Mouse (Mus musculus) adrenal gland, adult 18-20 months (tissue): ENCODE measurements around the gene Oas1e. TPM values are rescaled to one million over a fixed set of nuclear protein-coding genes. Genes with fewer than 3 reads are reported as not detected.
A peak's percentile ranks its signal among the peaks of the same experiment; 100 is the strongest.

ENCODE experiments used
- DNase-seq, 2 experiments: peaks; one replicate each; pipeline ENCODE4 v3.0.0; 2021 to 2022; ENCODE audit warnings: low spot score in 2 of 2
- total RNA-seq, 2 experiments: library from RNA; stranded (reverse); gene quantifications; 1 replicate in 1 of 2; 2 replicates in 1 of 2; pipeline ENCODE4 v1.2.3; 2021

Gene Oas1e
- total RNA-seq, 2 experiments from 2014 or later: not detected

DNA sequence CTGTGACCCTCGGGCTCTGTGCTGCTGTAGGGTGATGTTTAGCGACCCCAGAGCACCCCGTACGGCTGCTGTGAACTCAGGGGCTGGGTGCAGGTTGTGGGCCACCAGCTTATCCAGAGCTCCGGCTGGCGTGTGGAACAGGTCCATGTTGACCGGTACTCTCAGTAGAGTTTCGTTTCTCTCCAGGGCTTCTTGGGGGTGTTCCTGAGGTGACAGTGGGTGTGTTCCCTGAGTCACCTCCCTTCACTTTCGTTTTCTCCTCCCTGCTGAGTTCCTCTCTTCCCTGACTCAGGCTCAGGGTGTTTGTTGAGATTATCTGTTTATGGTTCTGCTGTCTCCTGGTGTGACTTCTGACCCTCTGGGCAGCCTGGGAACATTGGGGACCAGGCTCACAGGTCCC, 17.9 kb downstream of the Oas1e start, which contains the start of gene Oas3:
Gene Oas3, minus strand, starts transcription at position 184 of the 400 bp plus-strand sequence.
- no peak for DNase-seq

DNA sequence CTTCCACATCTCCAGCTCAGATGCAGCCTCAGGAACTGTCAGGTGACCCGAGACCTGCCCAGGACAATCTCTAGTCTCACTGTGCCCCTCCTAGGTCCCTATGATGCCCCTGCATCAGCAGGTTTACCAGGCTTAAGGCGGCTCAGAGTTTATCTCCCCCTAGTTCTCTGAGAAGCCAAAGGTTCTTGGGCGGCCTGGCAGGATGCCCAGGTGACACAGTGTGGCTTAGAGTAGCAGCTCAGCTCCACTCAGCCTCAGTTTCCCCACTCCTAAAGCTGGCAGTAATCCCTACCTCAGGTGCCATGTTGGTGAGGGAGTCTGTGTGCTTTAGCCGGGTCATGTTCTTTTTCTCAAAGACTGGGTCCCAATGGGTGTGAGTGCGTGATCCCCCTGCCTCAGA, 18.5 kb downstream of the Oas1e start:
- no peak for DNase-seq

DNA sequence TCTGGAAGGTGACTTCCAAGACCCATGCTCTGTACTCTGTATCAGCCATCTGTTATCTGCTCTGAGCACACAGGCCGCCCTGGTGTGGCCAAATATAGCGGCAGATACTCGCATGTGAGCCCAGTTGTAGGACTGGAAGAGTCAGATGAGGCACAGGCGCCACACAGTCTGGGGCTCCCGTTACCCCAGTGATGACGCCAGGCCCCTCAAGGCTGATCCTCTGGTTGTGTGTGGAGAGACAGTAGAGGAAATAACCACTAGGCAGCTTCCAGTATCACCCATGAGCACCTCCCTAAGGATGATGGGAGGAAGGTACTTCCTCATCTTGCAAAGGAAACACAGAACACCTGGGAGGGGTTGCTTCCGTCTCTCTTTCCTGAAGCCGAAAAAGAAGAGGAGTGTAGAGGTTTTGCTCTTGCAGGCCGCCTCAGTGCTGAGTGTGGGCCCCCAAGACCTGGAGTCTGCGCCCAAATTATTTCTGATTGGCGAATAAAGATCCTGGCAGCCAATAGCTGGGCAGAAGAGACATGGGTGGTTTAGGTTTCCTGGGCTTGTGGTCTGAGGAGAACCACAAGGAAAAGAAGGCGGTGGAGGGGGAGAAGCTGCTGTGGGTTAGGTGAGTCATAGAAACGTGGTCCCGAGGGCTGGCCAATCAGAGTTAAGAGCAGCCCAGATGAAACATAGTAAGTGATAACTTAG, 19.9 kb downstream of the Oas1e start:
- no peak for DNase-seq

DNA sequence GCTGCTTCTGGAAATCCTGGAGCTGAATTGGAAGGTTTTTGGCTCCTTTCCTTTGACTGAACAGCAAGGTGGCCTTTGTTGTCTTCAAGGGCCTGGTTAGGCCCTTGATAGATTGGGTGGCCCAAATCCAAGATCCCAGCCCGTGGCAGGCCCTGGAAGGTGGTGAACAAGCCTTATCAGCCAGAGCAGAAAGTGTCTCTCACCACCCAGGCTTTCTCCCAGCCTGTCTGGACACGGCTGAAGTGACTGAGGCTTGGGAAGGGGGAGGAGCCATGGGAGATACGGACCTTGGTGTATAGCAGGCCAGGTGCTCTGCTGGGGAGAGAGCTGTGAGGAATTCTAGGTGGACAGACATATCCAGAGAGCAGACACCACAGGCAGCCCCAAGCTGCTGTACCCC, 25.9 kb downstream of the Oas1e start:
- no peak for DNase-seq

DNA sequence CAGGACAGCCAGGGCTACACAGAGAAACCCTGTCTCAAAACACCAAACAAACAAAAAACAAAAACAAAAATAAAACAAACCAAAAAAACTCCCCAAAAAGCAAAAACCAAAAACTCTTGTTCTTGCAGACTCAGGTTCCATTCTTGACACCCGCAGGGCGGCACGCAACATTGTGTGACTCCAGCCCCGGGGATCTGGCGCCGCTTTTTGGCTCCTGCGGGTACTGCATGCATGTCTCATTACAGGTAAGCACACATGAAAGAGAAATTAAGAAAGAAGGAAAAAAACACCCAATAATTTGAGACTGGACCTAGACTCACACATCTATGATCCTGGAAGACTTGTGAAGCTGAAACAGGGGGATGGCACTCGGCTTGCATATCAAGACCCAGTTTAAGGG, 30.3 kb downstream of the Oas1e start:
- DNase-seq: no peak

DNA sequence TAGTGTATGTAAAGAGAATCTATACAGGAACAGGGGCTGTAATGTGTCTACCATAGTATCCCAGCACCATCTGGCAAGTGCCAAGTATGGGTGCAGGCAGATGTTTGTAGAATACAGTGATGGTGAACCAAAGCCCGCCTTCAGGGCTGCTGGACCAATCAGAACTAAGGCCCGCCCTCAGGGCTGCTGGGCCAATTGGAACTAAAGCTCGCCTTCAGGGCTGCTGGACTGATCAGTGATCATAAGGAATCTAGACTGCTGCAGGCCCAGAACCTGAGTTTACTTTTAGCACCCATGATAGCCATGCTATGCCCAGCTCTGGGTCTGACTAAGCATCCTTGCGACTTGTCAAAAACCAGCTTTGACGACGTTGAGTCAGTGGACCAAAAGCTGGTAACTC, 33.4 kb downstream of the Oas1e start:
- no peak for DNase-seq

DNA sequence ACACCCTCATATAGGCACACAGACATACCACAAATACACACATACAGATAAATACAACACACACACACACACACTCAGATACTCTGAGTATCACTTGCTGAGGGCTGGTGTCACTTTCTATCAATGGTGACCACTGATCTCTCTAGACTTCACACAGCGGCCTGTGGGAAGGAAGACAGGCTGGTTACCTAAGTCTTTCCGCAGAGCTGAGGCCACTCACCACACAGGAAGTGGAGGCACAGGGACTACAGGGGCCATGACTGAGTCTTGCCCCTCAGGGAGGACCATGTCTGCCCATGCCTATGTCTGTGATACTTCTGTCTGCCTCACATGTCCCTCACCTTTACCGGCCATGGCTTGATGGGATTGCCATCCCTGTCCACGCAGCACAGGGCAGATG, 41.1 kb downstream of the Oas1e start:
- DNase-seq: no peak

DNA sequence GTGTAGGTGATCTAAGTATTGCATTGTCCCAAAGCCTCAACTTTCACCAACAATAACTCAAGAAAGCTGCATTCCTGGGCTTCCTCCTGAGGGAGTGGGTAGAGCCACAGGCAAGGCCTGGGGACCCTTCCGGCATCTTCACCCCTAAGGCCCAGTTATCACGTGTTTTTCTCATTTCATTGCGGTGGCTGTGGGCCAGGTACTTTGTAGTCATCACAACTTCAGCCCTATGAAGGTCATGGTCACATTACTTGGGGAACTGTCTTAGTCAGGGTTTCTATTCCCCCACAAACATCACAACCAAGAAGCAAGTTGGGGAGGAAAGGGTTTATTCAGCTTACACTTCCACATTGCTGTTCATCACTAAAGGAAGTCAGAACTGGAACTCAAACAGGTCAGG, 42.5 kb downstream of the Oas1e start:
- DNase-seq: peak in 1 of 2 experiments; percentile 17

DNA sequence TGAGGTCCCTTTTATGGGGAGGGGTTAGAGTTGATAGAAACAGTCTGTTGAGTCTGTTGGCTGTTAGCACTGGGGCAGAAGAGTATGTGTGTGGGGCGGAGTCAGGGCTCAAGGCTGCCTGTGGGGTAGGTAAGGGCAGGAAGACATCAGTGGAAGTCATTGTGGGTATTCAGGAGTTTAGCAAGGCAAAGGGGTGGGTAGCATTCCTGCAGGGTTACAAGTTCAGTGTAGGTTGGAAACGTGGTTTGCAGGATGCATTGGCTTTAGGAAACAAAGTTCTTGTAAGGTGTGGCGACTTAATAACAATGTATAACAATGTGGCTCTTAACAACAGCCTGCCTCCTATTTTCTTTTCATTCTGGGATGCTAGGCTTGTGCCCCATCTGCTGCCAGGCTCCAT, 44.1 kb downstream of the Oas1e start:
- no peak for DNase-seq

DNA sequence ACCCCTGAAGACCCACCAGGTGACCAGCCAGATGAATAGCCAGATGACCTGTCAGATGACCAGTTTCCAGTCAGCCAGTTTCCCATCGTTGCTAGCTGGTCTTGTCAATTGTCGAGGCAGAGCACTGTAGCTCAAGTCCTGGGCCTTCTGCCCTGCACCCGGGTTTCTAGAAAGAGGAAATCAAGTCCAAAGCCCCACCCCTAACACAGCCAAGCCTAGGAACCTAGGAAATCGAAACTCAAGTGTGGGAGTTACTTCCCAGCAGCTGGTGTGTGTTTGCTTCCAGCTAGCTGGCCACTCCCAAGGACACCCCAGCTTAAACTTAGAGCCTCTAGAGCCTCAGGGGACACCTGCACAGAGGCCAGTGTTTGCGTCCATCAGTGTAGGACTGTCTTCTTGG, 45.6 kb downstream of the Oas1e start, which contains the start of gene Oas2:
Gene Oas2, minus strand, starts transcription at position 166 of the 400 bp plus-strand sequence.
- DNase-seq: no peak

DNA sequence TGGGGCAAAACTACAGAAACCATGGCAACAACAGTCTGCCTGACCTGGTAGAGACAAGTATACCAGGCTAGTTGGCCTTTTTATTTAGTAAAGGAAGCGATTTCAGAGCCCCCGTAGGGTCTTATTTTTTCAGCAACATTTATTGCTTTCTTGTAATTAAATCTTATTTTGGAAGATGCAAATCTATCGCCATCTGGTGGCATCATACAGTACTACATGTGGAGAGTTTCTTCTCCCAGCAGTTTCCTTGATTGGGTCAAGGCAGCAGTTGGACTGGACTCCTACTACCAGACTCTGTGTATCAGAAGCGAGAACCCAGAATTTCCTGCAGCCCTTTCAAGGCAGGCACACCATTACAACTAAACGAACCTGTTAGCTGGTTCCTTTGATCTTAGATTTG, 48.9 kb downstream of the Oas1e start:
- DNase-seq: peak in 1 of 2 experiments; percentile 40

DNA sequence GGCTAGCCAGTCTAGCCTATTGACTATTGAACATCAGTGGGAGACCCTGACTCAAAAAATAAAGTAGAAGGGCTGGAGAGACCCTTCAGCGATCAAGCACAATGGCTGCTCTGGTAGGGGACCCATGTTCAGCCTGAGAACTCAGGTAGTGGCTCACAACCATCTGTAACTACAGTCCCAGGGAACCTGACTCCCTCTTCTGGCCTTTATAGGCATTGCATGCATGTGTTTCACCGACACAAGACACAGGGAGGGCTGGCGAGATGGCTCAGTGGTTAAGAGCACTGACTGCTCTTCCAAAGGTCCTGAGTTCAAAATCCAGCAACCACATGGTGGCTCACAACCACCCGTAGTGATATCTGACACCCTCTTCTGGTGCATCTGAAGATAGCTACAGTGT, 53.2 kb downstream of the Oas1e start:
- DNase-seq: peak in 1 of 2 experiments; percentile 22

Other genes with a start within 250 kb of the Oas1e start
- 10 to 100 TPM; 33.6 to 42.2 TPM for gene Tpcn1, start 206.9 kb downstream of the Oas1e start, total RNA-seq
- under 1 TPM; 0.36 to 0.48 TPM for gene Iqcd, start 206.5 kb downstream of the Oas1e start, total RNA-seq
- 10 to 100 TPM; 14.2 to 16.9 TPM for gene Rita1, start 182.9 kb downstream of the Oas1e start, total RNA-seq
- 10 to 100 TPM; 44.1 to 57.6 TPM for gene Ddx54, start 182.8 kb downstream of the Oas1e start, total RNA-seq
- under 1 TPM in 1 of 2 experiments, not detected in 1; 0.33 TPM for gene Cfap73, start 161.3 kb downstream of the Oas1e start, total RNA-seq
- 10 to 100 TPM in 1 of 2 experiments, 1 to 10 TPM in 1; 4.3 to 14.1 TPM for gene Rasal1, start 146.7 kb downstream of the Oas1e start, total RNA-seq
- 10 to 100 TPM in 1 of 2 experiments, 1 to 10 TPM in 1; 6.0 to 12.3 TPM for gene Dtx1, start 83.6 kb downstream of the Oas1e start, total RNA-seq
- 1 to 10 TPM in 1 of 2 experiments, under 1 TPM in 1; 0.99 to 1.1 TPM for gene Oas2, start 45.7 kb downstream of the Oas1e start, total RNA-seq
- gene Oas3, start 17.9 kb downstream of the Oas1e start, total RNA-seq: under 1 TPM; 0.50 to 0.64 TPM
- gene Oas1c, start 17.0 kb upstream of the Oas1e start, total RNA-seq: under 1 TPM; 0.46 to 0.64 TPM
- not detected for gene Oas1f, start 51.8 kb upstream of the Oas1e start, total RNA-seq
- not detected for gene Oas1h, start 65.9 kb upstream of the Oas1e start, total RNA-seq
- 1 to 10 TPM in 1 of 2 experiments, under 1 TPM in 1; 0.90 to 1.2 TPM for gene Oas1g, start 92.1 kb upstream of the Oas1e start, total RNA-seq
- 1 to 10 TPM; 2.4 to 2.8 TPM for gene Oas1a, start 112.0 kb upstream of the Oas1e start, total RNA-seq
- not detected for gene Oas1d, start 119.0 kb upstream of the Oas1e start, total RNA-seq
- gene Rph3a, start 214.6 kb upstream of the Oas1e start, total RNA-seq: 1 to 10 TPM; 3.3 to 3.6 TPM